In genomic region chr10:85127395-85128287, GRCm38 (mm10) we compare ENCODE assay signal across 8 mouse cellular contexts. TPM values are rescaled to one million over a fixed set of nuclear protein-coding genes. Genes with fewer than 3 reads are reported as not detected.
DNase-seq lines count a peak whose midpoint lies in the region; ATAC-seq and TF ChIP-seq lines count a peak whose summit lies in the region.

Gene Mterf2, minus strand, starts transcription at chr10:85128027.

- H3K4me1 ChIP-seq in embryonic facial prominence, embryonic 14.5 days (ENCODE audit: control insufficient read depth, insufficient read depth, low read length): peaks cover 5% of the 10 kb centered on the region; the same call in 1 of the 2 replicates
- H3K4me1 ChIP-seq in heart, adult 2 months (ENCODE audit: control insufficient read depth, insufficient read depth, low read length): peaks cover 2% of the 10 kb centered on the region
- H3K4me1 ChIP-seq in limb, embryonic 13.5 days: peaks cover 17% of the 10 kb centered on the region
- peaks cover 22% of the 10 kb centered on the region for H3K4me1 ChIP-seq in midbrain, embryonic 16.5 days (ENCODE audit: control insufficient read depth, insufficient read depth, low read length)

- WGBS in embryonic facial prominence, embryonic 14.5 days: 7% methylated on average over 20 of the region's 20 CpGs
- whole genome bisulfite sequencing in heart, adult 2 months: 5% methylated on average over 20 of the region's 20 CpGs
- WGBS in limb, embryonic 13.5 days: 7% methylated on average over 20 of the region's 20 CpGs
- WGBS in midbrain, embryonic 16.5 days: 7% methylated on average over 20 of the region's 20 CpGs

- peak; percentile 99 for DNase-seq in 3T3-L1 (ENCODE audit: low read depth, low spot score)
- peak; percentile 51 to 77 for DNase-seq in adrenal gland, postnatal 4 days (ENCODE audit: low spot score in 2 of 2)
- DNase-seq in embryonic facial prominence, embryonic 14.5 days (ENCODE audit: low spot score): peak; percentile 100
- peak; percentile 86 to 94 for DNase-seq in heart, adult 2 months
- DNase-seq in kidney, adult 8-10 months: peak; percentile 98
- DNase-seq in spleen, postnatal 10 days (ENCODE audit: low spot score in 2 of 2): peak; percentile 69 to 90

- TF ChIP-seq EP300 in heart, adult 2 months (IDR thresholded peaks at IDR 0.05; ENCODE audit: insufficient read depth, low read depth, low read length): no peak

- peak; percentile 48; the same call in 1 of the 2 replicates for TF ChIP-seq POLR2A in heart, adult 2 months (IDR thresholded peaks at IDR 0.05; ENCODE audit: insufficient read depth, low read depth, low read length)

- ATAC-seq in embryonic facial prominence, embryonic 14.5 days (ENCODE audit: low read depth): peak; percentile 100
- peak; percentile 100 for ATAC-seq in limb, embryonic 13.5 days (ENCODE audit: low FRiP score, low read depth)
- ATAC-seq in midbrain, embryonic 16.5 days: peak; percentile 99

- TF ChIP-seq CTCF in heart, adult 2 months (IDR thresholded peaks at IDR 0.05): peak; percentile 57

- peak within 1 kb of the TSS; percentile 54 for H3K4me2 ChIP-seq in embryonic facial prominence, embryonic 14.5 days (ENCODE audit: low read depth, low read length)
- H3K4me2 ChIP-seq in limb, embryonic 13.5 days (replicated peaks): peak within 1 kb of the TSS; percentile 69
- peak within 1 kb of the TSS; percentile 87 for H3K4me2 ChIP-seq in midbrain, embryonic 16.5 days (ENCODE audit: low read length)

- no peaks in the 10 kb centered on the region for H3K9me3 ChIP-seq in embryonic facial prominence, embryonic 14.5 days (ENCODE audit: control insufficient read depth, low read length)
- H3K9me3 ChIP-seq in limb, embryonic 13.5 days: no peaks in the 10 kb centered on the region
- H3K9me3 ChIP-seq in midbrain, embryonic 16.5 days (replicated peaks; ENCODE audit: control insufficient read depth, low read length, poor library complexity, severe bottlenecking): no peaks in the 10 kb centered on the region

- no peak within 1 kb of the TSS; the same call in 1 of the 2 replicates for H3K27ac ChIP-seq in embryonic facial prominence, embryonic 14.5 days (replicated peaks; ENCODE audit: low read depth, low read length)
- H3K27ac ChIP-seq in heart, adult 2 months: peak within 1 kb of the TSS; percentile 86
- peak within 1 kb of the TSS; percentile 39; the same call in 1 of the 2 replicates for H3K27ac ChIP-seq in limb, embryonic 13.5 days
- peak within 1 kb of the TSS; percentile 53 for H3K27ac ChIP-seq in midbrain, embryonic 16.5 days (ENCODE audit: low read length)

- intact Hi-C loops in heart, adult 2 months (cut with DNase I): loop anchor here (10.0 kb wide), 1 partner anchor 473 kb away; no protein-coding TSS in a partner anchor

- peaks cover 22% of the 10 kb centered on the region; the same call in 1 of the 2 replicates for H3K36me3 ChIP-seq in embryonic facial prominence, embryonic 14.5 days (ENCODE audit: control insufficient read depth, insufficient read depth, low read length)
- H3K36me3 ChIP-seq in heart, adult 2 months (ENCODE audit: control insufficient read depth, insufficient read depth, low read length): no peaks in the 10 kb centered on the region
- H3K36me3 ChIP-seq in limb, embryonic 13.5 days: peaks cover 23% of the 10 kb centered on the region
- H3K36me3 ChIP-seq in midbrain, embryonic 16.5 days (ENCODE audit: control insufficient read depth, insufficient read depth, low read length): peaks cover 8% of the 10 kb centered on the region; the same call in 1 of the 2 replicates

- peak within 1 kb of the TSS; percentile 49 for H3K4me3 ChIP-seq in embryonic facial prominence, embryonic 14.5 days (ENCODE audit: low read depth, low read length)
- H3K4me3 ChIP-seq in heart, adult 2 months: peak within 1 kb of the TSS; percentile 60
- H3K4me3 ChIP-seq in limb, embryonic 13.5 days: peak within 1 kb of the TSS; percentile 69
- H3K4me3 ChIP-seq in midbrain, embryonic 16.5 days (ENCODE audit: low read depth, low read length): peak within 1 kb of the TSS; percentile 63

- H3K9ac ChIP-seq in embryonic facial prominence, embryonic 14.5 days (ENCODE audit: low read depth, low read length): peak within 1 kb of the TSS; percentile 56
- H3K9ac ChIP-seq in heart, adult 2 months (ENCODE audit: low read depth, low read length): peak within 1 kb of the TSS; percentile 67
- H3K9ac ChIP-seq in limb, embryonic 13.5 days: peak within 1 kb of the TSS; percentile 72
- H3K9ac ChIP-seq in midbrain, embryonic 16.5 days (ENCODE audit: low read depth, low read length): peak within 1 kb of the TSS; percentile 67

- H3K27me3 ChIP-seq in embryonic facial prominence, embryonic 14.5 days (replicated peaks; ENCODE audit: control insufficient read depth, insufficient read depth, low read length): no peaks in the 10 kb centered on the region
- H3K27me3 ChIP-seq in heart, adult 2 months (ENCODE audit: control insufficient read depth, insufficient read depth, low read length): no peaks in the 10 kb centered on the region
- no peaks in the 10 kb centered on the region for H3K27me3 ChIP-seq in limb, embryonic 13.5 days
- H3K27me3 ChIP-seq in midbrain, embryonic 16.5 days (ENCODE audit: control insufficient read depth, insufficient read depth, low read depth, low read length): no peaks in the 10 kb centered on the region

- H3K79me2 ChIP-seq in heart, adult 2 months (replicated peaks; ENCODE audit: control insufficient read depth, insufficient read depth, low read length): no peaks in the 10 kb centered on the region

RNA-seq across cellular contexts. Expression of gene Mterf2, which starts in this region (rescaled TPM):
- total RNA-seq in adrenal gland, postnatal 4 days (2021): 10 to 100 TPM; 11.1 to 11.3 TPM
- 19.0 and 20.0 TPM in 2 replicates for polyA plus RNA-seq in embryonic facial prominence, embryonic 14.5 days (2014; fragmentation: Nextera tagmentation; extraction: Ambion mirVana)
- total RNA-seq in heart, adult 2 months (2021): 10 to 100 TPM; 18.3 to 23.3 TPM
- polyA plus RNA-seq in heart, adult 2 months (2012; rRNA removed): 12.9 and 29.9 TPM in 2 replicates
- polyA plus RNA-seq in limb, embryonic 13.5 days (2015; fragmentation: Nextera tagmentation; extraction: Ambion mirVana): 23.7 and 24.3 TPM in 2 replicates
- polyA plus RNA-seq in midbrain, embryonic 16.5 days (2015; fragmentation: Nextera tagmentation; extraction: Ambion mirVana): 25.1 and 27.7 TPM in 2 replicates
